ENCODE assay signal across 8 mouse cellular contexts in the genomic region with DNA sequence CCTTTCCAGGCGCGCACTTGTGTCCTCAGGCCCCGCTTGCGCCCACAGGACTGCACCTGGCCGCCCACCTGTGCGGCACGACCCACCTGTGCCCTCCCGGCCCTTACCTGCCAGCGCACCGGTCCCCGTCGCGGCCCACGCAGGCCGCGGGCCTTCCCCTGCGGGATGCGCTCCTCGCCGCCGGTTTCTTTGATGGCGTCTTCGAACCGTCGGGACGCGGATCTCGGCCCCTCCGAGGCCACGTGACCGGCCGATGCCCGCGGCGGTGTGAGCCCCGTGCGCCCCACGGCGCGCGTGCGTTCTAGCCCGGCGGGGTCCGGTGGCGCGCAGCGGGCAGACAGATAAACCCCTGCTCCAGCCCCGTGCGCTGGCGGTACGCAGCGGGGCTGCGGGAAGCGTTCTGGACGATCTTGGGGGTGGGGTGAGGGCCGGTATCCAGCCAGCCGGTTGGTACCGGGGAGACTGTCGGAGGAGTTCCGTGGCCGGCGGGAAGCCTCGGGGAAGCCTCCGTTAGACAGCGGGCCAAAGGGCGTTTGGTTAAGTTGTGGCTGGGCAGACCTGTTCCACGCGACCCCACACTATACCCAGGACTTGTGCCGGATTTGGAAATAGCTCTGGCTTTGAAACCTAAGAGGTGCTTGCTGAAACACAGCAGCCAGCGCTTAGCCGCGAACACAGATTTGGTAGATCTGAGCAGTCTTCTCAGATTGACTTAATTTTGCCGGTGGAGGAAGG. TPM values are rescaled to one million over a fixed set of nuclear protein-coding genes. Genes with fewer than 3 reads are reported as not detected.
DNase-seq lines count a peak whose midpoint lies in the region; ATAC-seq and TF ChIP-seq lines count a peak whose summit lies in the region.

A gene (minus strand): TSS at position 647 of the 735 bp plus-strand sequence.

- 2% methylated on average over 74 of the region's 74 CpGs for WGBS in bone marrow, adult 2 months
- WGBS in forebrain, embryonic 10.5 days, result under 1% methylated on average over 74 of the region's 74 CpGs
- WGBS in heart, postnatal 0 days, result under 1% methylated on average over 74 of the region's 74 CpGs
- under 1% methylated on average over 74 of the region's 74 CpGs for WGBS in lung, embryonic 14.5 days

- peak within 1 kb of the TSS; percentile 20; the same call in 1 of the 2 replicates for H3K4me3 ChIP-seq in G1E (ENCODE audit: low read depth, low read length)
- H3K4me3 ChIP-seq in bone marrow, adult 2 months (replicated peaks; ENCODE audit: control insufficient read depth, low read depth, low read length), result peak within 1 kb of the TSS; percentile 20
- H3K4me3 ChIP-seq in forebrain, embryonic 10.5 days, result peak within 1 kb of the TSS; percentile 98
- peak within 1 kb of the TSS; percentile 97 for H3K4me3 ChIP-seq in heart, postnatal 0 days (ENCODE audit: low read depth, low read length)
- H3K4me3 ChIP-seq in lung, embryonic 14.5 days (ENCODE audit: low read depth, low read length), result peak within 1 kb of the TSS; percentile 91

- H3K9ac ChIP-seq in heart, postnatal 0 days (replicated peaks; ENCODE audit: low read depth, low read length), result peak within 1 kb of the TSS; percentile 97
- H3K9ac ChIP-seq in lung, embryonic 14.5 days, result peak within 1 kb of the TSS; percentile 86

- no peaks in the 10 kb centered on the region; the same call in 1 of the 2 replicates for H3K27me3 ChIP-seq in G1E (ENCODE audit: insufficient read depth, low read length)
- no peaks in the 10 kb centered on the region for H3K27me3 ChIP-seq in forebrain, embryonic 10.5 days (ENCODE audit: poor library complexity, severe bottlenecking)
- H3K27me3 ChIP-seq in heart, postnatal 0 days (ENCODE audit: control insufficient read depth, insufficient read depth, low read length), result no peaks in the 10 kb centered on the region
- H3K27me3 ChIP-seq in lung, embryonic 14.5 days (ENCODE audit: insufficient read depth, low read length), result no peaks in the 10 kb centered on the region

- ATAC-seq in G1E (ENCODE audit: extremely low read depth, insufficient number of reproducible peaks, low FRiP score, poor library complexity, severe bottlenecking), result no peak
- peak; percentile 24; the same call in 1 of the 2 replicates for ATAC-seq in heart, postnatal 0 days (ENCODE audit: insufficient read depth, low read depth)
- ATAC-seq in lung, embryonic 14.5 days (ENCODE audit: insufficient read depth), result peak; percentile 29
- no peak for ATAC-seq in activated CD4-positive, CD25-positive, alpha-beta regulatory T cell, adult 4 months

- H3K36me3 ChIP-seq in G1E (replicated peaks), result no peaks in the 10 kb centered on the region
- peaks cover 3% of the 10 kb centered on the region; the same call in 1 of the 2 replicates for H3K36me3 ChIP-seq in forebrain, embryonic 10.5 days (replicated peaks)
- no peaks in the 10 kb centered on the region for H3K36me3 ChIP-seq in heart, postnatal 0 days (replicated peaks; ENCODE audit: control insufficient read depth, insufficient read depth, low read length)
- no peaks in the 10 kb centered on the region for H3K36me3 ChIP-seq in lung, embryonic 14.5 days (ENCODE audit: insufficient read depth)

- peak within 1 kb of the TSS; percentile 100 for H3K4me2 ChIP-seq in heart, postnatal 0 days (ENCODE audit: low read depth, low read length)
- peak within 1 kb of the TSS; percentile 97 for H3K4me2 ChIP-seq in lung, embryonic 14.5 days

- H3K9me3 ChIP-seq in G1E (replicated peaks), result peaks cover 41% of the 10 kb centered on the region
- no peaks in the 10 kb centered on the region for H3K9me3 ChIP-seq in forebrain, embryonic 10.5 days
- H3K9me3 ChIP-seq in heart, postnatal 0 days (replicated peaks; ENCODE audit: control insufficient read depth, low read length), result no peaks in the 10 kb centered on the region
- no peaks in the 10 kb centered on the region for H3K9me3 ChIP-seq in lung, embryonic 14.5 days (ENCODE audit: low read depth, low read length)

- no peak within 1 kb of the TSS; the same call in 1 of the 2 replicates for H3K27ac ChIP-seq in bone marrow, adult 2 months (ENCODE audit: control insufficient read depth, insufficient read depth, low read depth, low read length, poor library complexity)
- peak within 1 kb of the TSS; percentile 95 for H3K27ac ChIP-seq in forebrain, embryonic 10.5 days
- H3K27ac ChIP-seq in heart, postnatal 0 days (ENCODE audit: low read depth), result peak within 1 kb of the TSS; percentile 95
- peak within 1 kb of the TSS; percentile 92 for H3K27ac ChIP-seq in lung, embryonic 14.5 days (ENCODE audit: low read depth)

- no peak for TF ChIP-seq EP300 in heart, postnatal 0 days (IDR thresholded peaks at IDR 0.05; ENCODE audit: low read depth)

- no peaks in the 10 kb centered on the region for H3K4me1 ChIP-seq in G1E (ENCODE audit: insufficient read depth, low read depth, low read length)
- H3K4me1 ChIP-seq in bone marrow, adult 2 months (ENCODE audit: control insufficient read depth, insufficient read depth, low read length), result no peaks in the 10 kb centered on the region
- H3K4me1 ChIP-seq in forebrain, embryonic 10.5 days, result peaks cover 56% of the 10 kb centered on the region
- H3K4me1 ChIP-seq in heart, postnatal 0 days (ENCODE audit: control insufficient read depth, insufficient read depth), result peaks cover 17% of the 10 kb centered on the region
- H3K4me1 ChIP-seq in lung, embryonic 14.5 days (ENCODE audit: insufficient read depth), result peaks cover 4% of the 10 kb centered on the region; the same call in 1 of the 2 replicates

- TF ChIP-seq POLR2A in bone marrow, adult 2 months (IDR thresholded peaks at IDR 0.05; ENCODE audit: borderline replicate concordance, control insufficient read depth, low read depth, low read length), result no peak

- DNase-seq in G1E (ENCODE audit: low spot score), result no peak
- peak; percentile 51 for DNase-seq in forebrain, embryonic 10.5 days (ENCODE audit: extremely low spot score, low spot score)
- peak; percentile 24 for DNase-seq in heart, postnatal 0 days (ENCODE audit: low spot score)
- DNase-seq in kidney, postnatal 14 days, result peak; percentile 60
- DNase-seq in lung, embryonic 14.5 days, result peak; percentile 62
- DNase-seq in retina, postnatal 7 days (ENCODE audit: low read depth, low spot score), result peak; percentile 38

- no peak for TF ChIP-seq CTCF in G1E (IDR thresholded peaks at IDR 0.05; ENCODE audit: low read depth, low read length)
- no peak for TF ChIP-seq CTCF in bone marrow, adult 2 months (IDR thresholded peaks at IDR 0.05; ENCODE audit: control insufficient read depth, insufficient read depth, low read length)
- no peak for TF ChIP-seq CTCF in heart, postnatal 0 days (IDR thresholded peaks at IDR 0.05; ENCODE audit: low read depth)
- no peak for TF ChIP-seq CTCF in lung, embryonic 14.5 days (IDR thresholded peaks at IDR 0.05; ENCODE audit: low read depth)

RNA-seq across cellular contexts. Expression of the gene that starts here (rescaled TPM):
- total RNA-seq in G1E (2014; fragmentation: Nextera tagmentation) (not detected in 2 replicates), G1E (2017) (0.12 and 0.16 TPM in 2 replicates)
- not detected in 2 replicates for polyA plus RNA-seq in G1E (2012)
- polyA plus RNA-seq in bone marrow, adult 2 months (2011; ENCODE audit: insufficient read depth, insufficient read length, low replicate concordance, missing spikeins), result 4.1 TPM in 1 of 2 replicates, not detected in the other
- polyA plus RNA-seq in forebrain, embryonic 10.5 days (2016; fragmentation: Nextera tagmentation; extraction: Ambion mirVana), result 4.9 and 6.6 TPM in 2 replicates
- total RNA-seq in heart, postnatal 0 days (2014; rRNA removed; ENCODE audit: low replicate concordance), result 0.58 and 0.92 TPM in 2 replicates
- polyA plus RNA-seq in heart, postnatal 0 days (2015; fragmentation: Nextera tagmentation; extraction: Ambion mirVana), result 4.3 and 4.5 TPM in 2 replicates
- 5.1 and 5.8 TPM in 2 replicates for polyA plus RNA-seq in lung, embryonic 14.5 days (2014; fragmentation: Nextera tagmentation; extraction: Ambion mirVana)
- not detected for polyA plus RNA-seq in activated CD4-positive, CD25-positive, alpha-beta regulatory T cell, adult 4 months (2017; shearing (Covaris generic))

Comparison
In these comparisons a context has a peak if more than half of its experiments do, and no peak if none do; other contexts are left out.
1. ATAC-seq: peak in heart, postnatal 0 days (single experiment) and lung, embryonic 14.5 days (single experiment); none in G1E (single experiment) and activated CD4-positive, CD25-positive, alpha-beta regulatory T cell, adult 4 months (single experiment).
2. H3K4me3 ChIP-seq: peak in every context shown above with its lines; median percentile 98 in forebrain, embryonic 10.5 days; 97 in heart, postnatal 0 days; 91 in lung, embryonic 14.5 days; 20 in G1E; 20 in bone marrow, adult 2 months.